Mouse (Mus musculus): ENCODE data around the gene Popdc2. TPM values are rescaled to one million over a fixed set of nuclear protein-coding genes. Genes with fewer than 3 reads are reported as not detected.

Gene Popdc2
- polyA plus RNA-seq, 1 experiment from 2014 or later: 8.9 TPM

Other genes with a start within 250 kb of the Popdc2 start
- 0.19 TPM in 1 of 2 replicates, not detected in the other for gene Nr1i2, start 67.4 kb upstream of the Popdc2 start, polyA plus RNA-seq (2015; fragmentation: Nextera tagmentation; extraction: Ambion mirVana)
- gene Maats1, start 20.1 kb upstream of the Popdc2 start, polyA plus RNA-seq (2015; fragmentation: Nextera tagmentation; extraction: Ambion mirVana): 1.9 and 2.6 TPM in 2 replicates
- 142 and 143 TPM in 2 replicates for gene Cox17, start 15.2 kb upstream of the Popdc2 start, polyA plus RNA-seq (2015; fragmentation: Nextera tagmentation; extraction: Ambion mirVana)
- gene Gm21987, start 15.2 kb upstream of the Popdc2 start, polyA plus RNA-seq (2015; fragmentation: Nextera tagmentation; extraction: Ambion mirVana): 0.55 TPM in 1 of 2 replicates, not detected in the other
- gene Pla1a, start 70.9 kb downstream of the Popdc2 start, polyA plus RNA-seq (2015; fragmentation: Nextera tagmentation; extraction: Ambion mirVana): 0.31 and 1.3 TPM in 2 replicates
- 77.2 and 78.2 TPM in 2 replicates for gene Adprh, start 90.5 kb downstream of the Popdc2 start, polyA plus RNA-seq (2015; fragmentation: Nextera tagmentation; extraction: Ambion mirVana)
- 0.21 and 0.25 TPM in 2 replicates for gene Cd80, start 93.4 kb downstream of the Popdc2 start, polyA plus RNA-seq (2015; fragmentation: Nextera tagmentation; extraction: Ambion mirVana)
- gene Timmdc1, start 160.5 kb downstream of the Popdc2 start, polyA plus RNA-seq (2015; fragmentation: Nextera tagmentation; extraction: Ambion mirVana): 26.8 and 27.7 TPM in 2 replicates
- 44.5 and 50.4 TPM in 2 replicates for gene Poglut1, start 188.0 kb downstream of the Popdc2 start, polyA plus RNA-seq (2015; fragmentation: Nextera tagmentation; extraction: Ambion mirVana)
- gene Tmem39a, start 196.5 kb downstream of the Popdc2 start, polyA plus RNA-seq (2015; fragmentation: Nextera tagmentation; extraction: Ambion mirVana): 123 and 130 TPM in 2 replicates